Mouse (Mus musculus): Measurements from ENCODE around the gene Itpr1. TPM values are rescaled to one million over a fixed set of nuclear protein-coding genes. Genes with fewer than 3 reads are reported as not detected.

The Itpr1 gene
- polyA plus RNA-seq, 1 experiment: 68.2 TPM

DNA sequence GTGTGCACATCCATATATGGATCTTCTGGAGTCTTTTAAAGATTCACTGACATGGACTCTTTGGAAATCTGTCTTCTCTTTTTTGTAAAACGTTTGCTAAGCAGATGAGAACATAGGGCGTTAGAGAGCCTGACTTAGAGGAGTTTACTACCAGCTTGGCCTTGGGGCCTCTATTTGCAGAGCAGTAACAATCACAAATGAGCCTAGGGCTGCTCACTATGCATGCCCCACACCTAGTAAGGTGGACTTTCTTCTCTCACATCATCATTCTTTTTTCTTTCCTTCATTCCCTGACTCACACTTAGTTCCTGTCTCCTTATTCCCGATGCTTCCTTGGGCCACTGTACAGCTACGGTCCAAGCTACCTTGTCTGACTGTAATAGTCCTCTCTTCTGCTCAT is 325.5 kb downstream of the Itpr1 start:
- no peaks in the 10 kb centered on the region for H3K27me3 ChIP-seq (replicated peaks; ENCODE audit: control insufficient read depth, insufficient read depth, low read length)
- no peak overlapping the region for H3K27ac ChIP-seq (ENCODE audit: insufficient read depth, low read depth, low read length)
- H3K4me3 ChIP-seq (ENCODE audit: insufficient read depth, low read depth, low read length): no peak overlapping the region
- no peak for DNase-seq
- peaks cover 12% of the 10 kb centered on the region for H3K4me1 ChIP-seq (ENCODE audit: control insufficient read depth, insufficient read depth, low read length)
- WGBS: 74% methylated on average over 4 of the region's 4 CpGs
- TF ChIP-seq CTCF (conservative IDR thresholded peaks at IDR 0.05; ENCODE audit: insufficient read depth, insufficient read length, low read depth, low read length) (no peak), POLR2A (IDR thresholded peaks at IDR 0.05; ENCODE audit: low read depth, low read length) (no peak)
- peaks cover 9% of the 10 kb centered on the region for H3K36me3 ChIP-seq (ENCODE audit: control insufficient read depth, insufficient read depth, low read length)

DNA sequence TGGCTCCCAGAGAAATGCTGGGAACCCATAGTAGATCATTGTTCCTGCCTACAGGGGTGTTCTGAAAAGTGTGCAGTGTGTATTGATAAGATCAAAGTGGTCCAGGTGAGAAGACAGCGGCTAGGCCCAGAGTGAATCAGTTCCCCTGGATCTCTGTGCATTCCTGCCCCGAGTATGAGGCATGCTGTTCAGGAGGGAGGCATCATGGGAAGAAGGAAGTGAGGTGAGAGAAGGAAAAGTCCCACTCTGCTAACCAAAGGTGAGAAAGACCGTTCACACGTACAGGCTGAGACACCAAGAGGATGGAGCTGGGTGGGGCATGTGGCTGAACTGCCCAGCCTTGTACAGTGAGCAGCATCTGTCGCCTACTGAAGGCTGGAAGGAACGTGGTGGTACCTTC is 327.5 kb downstream of the Itpr1 start:
- no peak for TF ChIP-seq POLR2A (IDR thresholded peaks at IDR 0.05; ENCODE audit: low read depth, low read length)
- no peak for TF ChIP-seq CTCF (conservative IDR thresholded peaks at IDR 0.05; ENCODE audit: insufficient read depth, insufficient read length, low read depth, low read length)
- 79% methylated on average over 6 of the region's 6 CpGs for WGBS

DNA sequence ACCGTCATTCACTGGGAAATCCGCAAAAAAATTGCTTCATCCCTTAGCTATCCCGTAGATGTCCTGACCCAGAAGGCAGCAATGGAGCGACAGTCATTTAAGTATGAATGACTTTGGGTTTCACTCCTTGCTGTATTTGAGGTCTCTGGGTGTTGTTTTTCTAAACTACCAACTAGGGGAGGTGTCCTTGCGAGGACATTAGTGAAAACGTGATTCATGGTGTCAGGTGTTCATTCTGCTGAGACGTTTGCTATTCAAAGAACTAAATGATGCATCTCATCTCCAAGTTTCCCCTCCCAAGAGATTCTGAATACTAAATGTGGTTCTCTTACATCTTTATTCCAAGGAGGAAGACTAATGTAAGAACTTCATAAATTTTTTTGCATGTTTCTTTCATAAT is 332.0 kb downstream of the Itpr1 start:
- Histone ChIP-seq H3K36me3 (ENCODE audit: control insufficient read depth, insufficient read depth, low read length) (peaks cover 9% of the 10 kb centered on the region), H3K4me1 (ENCODE audit: control insufficient read depth, insufficient read depth, low read length) (no peaks in the 10 kb centered on the region), H3K27ac (ENCODE audit: insufficient read depth, low read depth, low read length) (no peak overlapping the region), H3K4me3 (ENCODE audit: insufficient read depth, low read depth, low read length) (no peak overlapping the region), H3K27me3 (replicated peaks; ENCODE audit: control insufficient read depth, insufficient read depth, low read length) (no peaks in the 10 kb centered on the region; the same call in 1 of the 2 replicates)
- TF ChIP-seq CTCF (conservative IDR thresholded peaks at IDR 0.05; ENCODE audit: insufficient read depth, insufficient read length, low read depth, low read length): no peak
- no peak for TF ChIP-seq POLR2A (IDR thresholded peaks at IDR 0.05; ENCODE audit: low read depth, low read length)
- no peak for DNase-seq
- 74% methylated on average over 7 of the region's 7 CpGs for WGBS

More for the DNA sequence above, 327.5 kb downstream of the Itpr1 start:
- no peaks in the 10 kb centered on the region for H3K4me1 ChIP-seq (ENCODE audit: control insufficient read depth, insufficient read depth, low read length)
- H3K27me3 ChIP-seq (replicated peaks; ENCODE audit: control insufficient read depth, insufficient read depth, low read length): no peaks in the 10 kb centered on the region
- DNase-seq: no peak
- peaks cover 9% of the 10 kb centered on the region for H3K36me3 ChIP-seq (ENCODE audit: control insufficient read depth, insufficient read depth, low read length)
- H3K4me3 ChIP-seq (ENCODE audit: insufficient read depth, low read depth, low read length): no peak overlapping the region
- no peak overlapping the region for H3K27ac ChIP-seq (ENCODE audit: insufficient read depth, low read depth, low read length)

- Histone ChIP-seq H3K4me1 (ENCODE audit: control insufficient read depth, insufficient read depth, low read length) (no peaks in the 10 kb centered on the region), H3K4me3 (ENCODE audit: insufficient read depth, low read depth, low read length) (no peak overlapping the region)
Observed at GRCm38 (mm10) chr6:108545464-108545863, 332.6 kb downstream of the Itpr1 start.

DNA sequence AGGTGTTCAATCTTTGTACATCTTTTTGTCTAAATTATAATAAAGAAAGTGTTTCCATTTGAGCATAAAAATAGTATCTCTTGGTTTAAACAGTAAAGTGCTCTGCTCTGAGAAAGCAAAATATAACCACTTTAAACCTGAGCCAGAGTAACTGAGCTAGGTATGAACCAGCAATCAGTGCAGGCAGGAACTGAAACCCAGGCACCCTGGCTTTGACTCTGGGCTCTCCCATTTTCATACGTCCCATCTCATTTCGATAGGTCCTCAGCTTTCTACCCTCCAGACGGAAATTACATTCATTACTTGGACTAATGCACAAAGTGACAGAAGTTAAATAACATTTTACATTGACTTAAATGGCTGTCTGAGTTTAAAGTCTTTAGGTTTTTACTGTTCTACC is 335.5 kb downstream of the Itpr1 start:
- H3K27ac ChIP-seq (ENCODE audit: insufficient read depth, low read depth, low read length): no peak overlapping the region
- H3K4me1 ChIP-seq (ENCODE audit: control insufficient read depth, insufficient read depth, low read length): no peaks in the 10 kb centered on the region
- H3K27me3 ChIP-seq (replicated peaks; ENCODE audit: control insufficient read depth, insufficient read depth, low read length): no peaks in the 10 kb centered on the region; the same call in 1 of the 2 replicates
- WGBS: 87% methylated on average over 3 of the region's 3 CpGs
- TF ChIP-seq CTCF (conservative IDR thresholded peaks at IDR 0.05; ENCODE audit: insufficient read depth, insufficient read length, low read depth, low read length): no peak
- no peak for TF ChIP-seq POLR2A (IDR thresholded peaks at IDR 0.05; ENCODE audit: low read depth, low read length)
- DNase-seq: no peak
- H3K4me3 ChIP-seq (ENCODE audit: insufficient read depth, low read depth, low read length): no peak overlapping the region
- H3K36me3 ChIP-seq (ENCODE audit: control insufficient read depth, insufficient read depth, low read length): peaks cover 2% of the 10 kb centered on the region

More at GRCm38 (mm10) chr6:108545464-108545863, 332.6 kb downstream of the Itpr1 start:
- no peaks in the 10 kb centered on the region; the same call in 1 of the 2 replicates for H3K27me3 ChIP-seq (replicated peaks; ENCODE audit: control insufficient read depth, insufficient read depth, low read length)
- H3K27ac ChIP-seq (ENCODE audit: insufficient read depth, low read depth, low read length): no peak overlapping the region
- WGBS: 35% methylated on average over 5 of the region's 5 CpGs
- peak; percentile 54 for DNase-seq
- H3K36me3 ChIP-seq (ENCODE audit: control insufficient read depth, insufficient read depth, low read length): peaks cover 9% of the 10 kb centered on the region
- TF ChIP-seq POLR2A (IDR thresholded peaks at IDR 0.05; ENCODE audit: low read depth, low read length) (no peak), CTCF (conservative IDR thresholded peaks at IDR 0.05; ENCODE audit: insufficient read depth, insufficient read length, low read depth, low read length) (no peak)

GRCm38 (mm10) chr6:108549495-108549935 is 336.6 kb downstream of the Itpr1 start:
- no peak for TF ChIP-seq POLR2A (IDR thresholded peaks at IDR 0.05; ENCODE audit: low read depth, low read length)
- no peak for TF ChIP-seq CTCF (conservative IDR thresholded peaks at IDR 0.05; ENCODE audit: insufficient read depth, insufficient read length, low read depth, low read length)

DNA sequence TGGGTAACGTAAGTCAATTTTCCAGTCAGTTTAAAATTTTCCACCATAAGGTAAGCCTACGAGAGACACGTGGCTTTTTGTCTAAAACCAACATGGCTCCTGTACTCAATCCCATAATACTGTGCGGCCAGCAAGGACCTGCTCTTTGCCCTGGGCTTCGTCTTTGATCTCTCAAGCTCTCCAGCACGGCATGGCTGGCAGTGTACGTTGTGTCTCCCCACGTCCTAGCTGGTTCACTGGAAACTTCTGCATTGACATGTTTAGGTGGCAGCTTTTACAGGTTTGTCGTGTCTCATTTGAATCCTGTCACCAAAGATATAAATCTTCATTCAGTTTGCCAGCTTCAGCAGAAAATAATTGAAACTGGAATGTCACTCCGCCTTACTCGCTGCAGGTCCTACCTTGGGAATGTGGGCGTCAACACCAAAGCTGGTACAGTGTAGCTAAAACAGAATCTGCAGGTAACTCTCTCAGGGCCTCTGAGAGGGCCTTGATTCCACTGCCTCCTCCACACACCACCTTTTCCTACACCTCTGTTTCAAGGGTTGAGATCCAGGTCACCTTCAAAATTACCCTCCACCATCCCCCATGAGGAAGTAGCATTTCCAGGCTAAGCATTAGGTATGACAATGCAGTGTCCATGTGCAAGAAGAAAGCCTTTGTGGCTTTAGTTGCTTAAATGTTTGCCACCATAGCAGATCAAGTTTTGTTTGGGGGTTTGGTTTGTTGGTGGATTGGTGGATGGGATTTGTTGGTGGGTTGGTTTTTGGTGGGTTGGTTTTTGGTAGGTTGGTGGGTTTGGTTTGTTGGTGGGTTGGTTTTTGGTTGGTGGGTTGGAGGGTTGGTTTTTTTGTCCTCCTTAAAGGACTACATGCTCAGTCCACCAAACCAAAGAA is 339.1 kb downstream of the Itpr1 start:
- Histone ChIP-seq H3K27me3 (replicated peaks; ENCODE audit: control insufficient read depth, insufficient read depth, low read length) (no peaks in the 10 kb centered on the region), H3K4me1 (ENCODE audit: control insufficient read depth, insufficient read depth, low read length) (no peaks in the 10 kb centered on the region), H3K27ac (ENCODE audit: insufficient read depth, low read depth, low read length) (no peak overlapping the region), H3K4me3 (ENCODE audit: insufficient read depth, low read depth, low read length) (no peak overlapping the region), H3K36me3 (ENCODE audit: control insufficient read depth, insufficient read depth, low read length) (peaks cover 3% of the 10 kb centered on the region)
- no peak for TF ChIP-seq CTCF (conservative IDR thresholded peaks at IDR 0.05; ENCODE audit: insufficient read depth, insufficient read length, low read depth, low read length)
- no peak for TF ChIP-seq POLR2A (IDR thresholded peaks at IDR 0.05; ENCODE audit: low read depth, low read length)
- 73% methylated on average over 12 of the region's 12 CpGs for WGBS
- DNase-seq: no peak

More at GRCm38 (mm10) chr6:108549495-108549935, 336.6 kb downstream of the Itpr1 start:
- DNase-seq: no peak
- peaks cover 2% of the 10 kb centered on the region for H3K36me3 ChIP-seq (ENCODE audit: control insufficient read depth, insufficient read depth, low read length)
- no peak overlapping the region for H3K4me3 ChIP-seq (ENCODE audit: insufficient read depth, low read depth, low read length)
- no peaks in the 10 kb centered on the region for H3K4me1 ChIP-seq (ENCODE audit: control insufficient read depth, insufficient read depth, low read length)
- H3K27ac ChIP-seq (ENCODE audit: insufficient read depth, low read depth, low read length): no peak overlapping the region
- no peaks in the 10 kb centered on the region; the same call in 1 of the 2 replicates for H3K27me3 ChIP-seq (replicated peaks; ENCODE audit: control insufficient read depth, insufficient read depth, low read length)
- WGBS: 57% methylated on average over 6 of the region's 6 CpGs
